7 mouse cellular contexts compared by ENCODE assay signal in genomic region chr14:54568694-54569414, GRCm38 (mm10). TPM values are rescaled to one million over a fixed set of nuclear protein-coding genes. Genes with fewer than 3 reads are reported as not detected.
DNase-seq lines count a peak whose midpoint lies in the region; ATAC-seq and TF ChIP-seq lines count a peak whose summit lies in the region.

No protein-coding gene starts in this region.

- H3K4me1 ChIP-seq in G1E (ENCODE audit: insufficient read depth, low read depth, low read length) = peaks cover 34% of the 10 kb centered on the region
- H3K4me1 ChIP-seq in embryonic facial prominence, embryonic 14.5 days (ENCODE audit: control insufficient read depth, insufficient read depth, low read length) = peaks cover 15% of the 10 kb centered on the region
- peaks cover 40% of the 10 kb centered on the region for H3K4me1 ChIP-seq in heart, embryonic 11.5 days (ENCODE audit: control insufficient read depth, insufficient read depth, low read length)

- peak; percentile 45 for TF ChIP-seq CTCF in G1E (IDR thresholded peaks at IDR 0.05; ENCODE audit: low read depth, low read length)

- no peak overlapping the region for H3K9ac ChIP-seq in embryonic facial prominence, embryonic 14.5 days (ENCODE audit: low read depth, low read length)
- H3K9ac ChIP-seq in heart, embryonic 11.5 days (ENCODE audit: low read depth, low read length) = no peak overlapping the region

- no peaks in the 10 kb centered on the region for H3K9me3 ChIP-seq in G1E (replicated peaks)
- H3K9me3 ChIP-seq in embryonic facial prominence, embryonic 14.5 days (ENCODE audit: control insufficient read depth, low read length) = no peaks in the 10 kb centered on the region
- no peaks in the 10 kb centered on the region for H3K9me3 ChIP-seq in heart, embryonic 11.5 days (replicated peaks; ENCODE audit: control insufficient read depth, low read length)

- no peak overlapping the region for H3K4me3 ChIP-seq in G1E (ENCODE audit: low read depth, low read length)
- H3K4me3 ChIP-seq in embryonic facial prominence, embryonic 14.5 days (ENCODE audit: low read depth, low read length) = no peak overlapping the region
- no peak overlapping the region for H3K4me3 ChIP-seq in heart, embryonic 11.5 days (ENCODE audit: low read depth, low read length)

- no peak overlapping the region for H3K4me2 ChIP-seq in embryonic facial prominence, embryonic 14.5 days (ENCODE audit: low read depth, low read length)
- no peak overlapping the region for H3K4me2 ChIP-seq in heart, embryonic 11.5 days

- peak; percentile 54 for DNase-seq in G1E (ENCODE audit: low spot score)
- peak; percentile 70 to 82 for DNase-seq in adrenal gland, postnatal 36 days
- peak; percentile 86 for DNase-seq in embryonic facial prominence, embryonic 14.5 days (ENCODE audit: low spot score)
- DNase-seq in layer of hippocampus, adult 9-10 months (ENCODE audit: low spot score) = peak; percentile 72
- peak; percentile 87 for DNase-seq in lung, postnatal 10 days
- peak; percentile 61 for DNase-seq in right cerebral cortex, postnatal 25 days

- 73% methylated on average over 15 of the region's 15 CpGs for WGBS in embryonic facial prominence, embryonic 14.5 days
- WGBS in heart, embryonic 11.5 days (ENCODE audit: insufficient replicate concordance) = 74% methylated on average over 15 of the region's 15 CpGs

- ATAC-seq in G1E (ENCODE audit: extremely low read depth, insufficient number of reproducible peaks, low FRiP score, poor library complexity, severe bottlenecking) = no peak
- ATAC-seq in embryonic facial prominence, embryonic 14.5 days (ENCODE audit: low read depth) = no peak
- ATAC-seq in heart, embryonic 11.5 days (replicated peaks; ENCODE audit: insufficient number of reproducible peaks, low FRiP score, low TSS enrichment) = no peak

- no peaks in the 10 kb centered on the region for H3K36me3 ChIP-seq in G1E (replicated peaks)
- peaks cover 72% of the 10 kb centered on the region for H3K36me3 ChIP-seq in embryonic facial prominence, embryonic 14.5 days (ENCODE audit: control insufficient read depth, insufficient read depth, low read length)
- peaks cover 19% of the 10 kb centered on the region; the same call in 1 of the 2 replicates for H3K36me3 ChIP-seq in heart, embryonic 11.5 days (ENCODE audit: control insufficient read depth, insufficient read depth, low read length)

- H3K27ac ChIP-seq in embryonic facial prominence, embryonic 14.5 days (replicated peaks; ENCODE audit: low read depth, low read length) = no peak overlapping the region
- peak overlapping the region; percentile 37; the same call in 1 of the 2 replicates for H3K27ac ChIP-seq in heart, embryonic 11.5 days (ENCODE audit: low read depth, low read length)

- H3K27me3 ChIP-seq in G1E (ENCODE audit: insufficient read depth, low read length) = peaks cover 37% of the 10 kb centered on the region
- no peaks in the 10 kb centered on the region for H3K27me3 ChIP-seq in embryonic facial prominence, embryonic 14.5 days (replicated peaks; ENCODE audit: control insufficient read depth, insufficient read depth, low read length)
- no peaks in the 10 kb centered on the region for H3K27me3 ChIP-seq in heart, embryonic 11.5 days (ENCODE audit: control insufficient read depth, insufficient read depth, low read length)

RNA-seq across cellular contexts. Expression of gene Ajuba, which starts 8.5 kb away (rescaled TPM):
- total RNA-seq in G1E (2014; fragmentation: Nextera tagmentation) = not detected in 2 replicates
- 0.17 TPM in 1 of 2 replicates, not detected in the other for total RNA-seq in G1E (2017)
- 0.02 TPM in 1 of 2 replicates, not detected in the other for polyA plus RNA-seq in G1E (2012)
- 10 to 100 TPM; 17.5 to 24.8 TPM for total RNA-seq in adrenal gland, postnatal 36 days (2021)
- 10.7 and 11.7 TPM in 2 replicates for polyA plus RNA-seq in embryonic facial prominence, embryonic 14.5 days (2014; fragmentation: Nextera tagmentation; extraction: Ambion mirVana)
- polyA plus RNA-seq in heart, embryonic 11.5 days (2014; fragmentation: Nextera tagmentation; extraction: Ambion mirVana) = 23.4 and 30.7 TPM in 2 replicates

RNA-seq across cellular contexts. Expression of gene Haus4, which starts 14.4 kb away (rescaled TPM):
- total RNA-seq in G1E (2014; fragmentation: Nextera tagmentation) = 42.7 and 46.4 TPM in 2 replicates
- 57.9 and 66.6 TPM in 2 replicates for total RNA-seq in G1E (2017)
- polyA plus RNA-seq in G1E (2012) = 46.1 and 60.3 TPM in 2 replicates
- 10 to 100 TPM; 22.5 to 27.0 TPM for total RNA-seq in adrenal gland, postnatal 36 days (2021)
- polyA plus RNA-seq in embryonic facial prominence, embryonic 14.5 days (2014; fragmentation: Nextera tagmentation; extraction: Ambion mirVana) = 40.4 and 44.3 TPM in 2 replicates
- polyA plus RNA-seq in heart, embryonic 11.5 days (2014; fragmentation: Nextera tagmentation; extraction: Ambion mirVana) = 40.1 and 42.8 TPM in 2 replicates

RNA-seq across cellular contexts. Expression of gene 4931414P19Rik, which starts 36.9 kb away (rescaled TPM):
- total RNA-seq in G1E (2014; fragmentation: Nextera tagmentation) = 9.0 and 25.1 TPM in 2 replicates
- 2.6 and 4.8 TPM in 2 replicates for total RNA-seq in G1E (2017)
- 21.3 and 25.6 TPM in 2 replicates for polyA plus RNA-seq in G1E (2012)
- total RNA-seq in adrenal gland, postnatal 36 days (2021) = 1 to 10 TPM; 4.3 to 6.0 TPM
- 4.8 and 5.8 TPM in 2 replicates for polyA plus RNA-seq in embryonic facial prominence, embryonic 14.5 days (2014; fragmentation: Nextera tagmentation; extraction: Ambion mirVana)
- polyA plus RNA-seq in heart, embryonic 11.5 days (2014; fragmentation: Nextera tagmentation; extraction: Ambion mirVana) = 4.4 and 4.5 TPM in 2 replicates

RNA-seq across cellular contexts. Expression of gene Psmb5, which starts 49.0 kb away (rescaled TPM):
- total RNA-seq in G1E (2014; fragmentation: Nextera tagmentation) = 26.5 and 32.1 TPM in 2 replicates
- 50.8 and 56.8 TPM in 2 replicates for total RNA-seq in G1E (2017)
- 149 and 159 TPM in 2 replicates for polyA plus RNA-seq in G1E (2012)
- 100 to 1,000 TPM; 347 to 407 TPM for total RNA-seq in adrenal gland, postnatal 36 days (2021)
- polyA plus RNA-seq in embryonic facial prominence, embryonic 14.5 days (2014; fragmentation: Nextera tagmentation; extraction: Ambion mirVana) = 332 and 335 TPM in 2 replicates
- 364 and 386 TPM in 2 replicates for polyA plus RNA-seq in heart, embryonic 11.5 days (2014; fragmentation: Nextera tagmentation; extraction: Ambion mirVana)

RNA-seq across cellular contexts. Expression of gene Prmt5, which starts 51.5 kb away (rescaled TPM):
- total RNA-seq in G1E (2014; fragmentation: Nextera tagmentation) (81.3 and 106 TPM in 2 replicates), G1E (2017) (44.8 and 50.9 TPM in 2 replicates)
- 242 and 254 TPM in 2 replicates for polyA plus RNA-seq in G1E (2012)
- total RNA-seq in adrenal gland, postnatal 36 days (2021) = 10 to 100 TPM; 43.8 to 51.3 TPM
- 65.3 and 75.7 TPM in 2 replicates for polyA plus RNA-seq in embryonic facial prominence, embryonic 14.5 days (2014; fragmentation: Nextera tagmentation; extraction: Ambion mirVana)
- 67.8 and 74.4 TPM in 2 replicates for polyA plus RNA-seq in heart, embryonic 11.5 days (2014; fragmentation: Nextera tagmentation; extraction: Ambion mirVana)

Comparison
In these comparisons a context has a peak if more than half of its experiments do, and no peak if none do; other contexts are left out.
1. RNA of gene Ajuba, which starts 8.5 kb away (polyA plus RNA-seq): 23.4 to 30.7 TPM in heart, embryonic 11.5 days and 10.7 to 11.7 TPM in embryonic facial prominence, embryonic 14.5 days; 0.02 TPM in G1E; every median in the first group is over 10 times any median in the second.
2. Peak in every context shown above with its lines, with median percentiles within 50 percentile points of each other: DNase-seq.